Mouse (Mus musculus): Measurements from ENCODE around the gene Rab19. TPM values are rescaled to one million over a fixed set of nuclear protein-coding genes. Genes with fewer than 3 reads are reported as not detected.
A peak's percentile ranks its signal among the peaks of the same experiment; 100 is the strongest.
"Not testable (repeated sequence)": the region's sequence is repeated elsewhere in the genome, so short reads cannot be mapped to it uniquely, and the experiment has no call there.

Gene Rab19
- total RNA-seq (2018; cell fraction: chromatin; rRNA removed): 10 to 100 TPM in 3 of 26 experiments, 1 to 10 TPM in 21, under 1 TPM in 2; 0.75 to 14.6 (median 3.3) TPM
- 10 to 100 TPM in 8 of 26 experiments, 1 to 10 TPM in 18; 3.4 to 13.4 (median 8.6) TPM for total RNA-seq (2018; cell fraction: cytosol; rRNA removed)
- 10 to 100 TPM in 3 of 26 experiments, 1 to 10 TPM in 23; 1.6 to 16.4 (median 6.1) TPM for total RNA-seq (2018; cell fraction: nucleus; rRNA removed)
- polyA plus RNA-seq (2018): 3.6 to 21.5 TPM (median 8.0 TPM) in 3 replicates

DNA sequence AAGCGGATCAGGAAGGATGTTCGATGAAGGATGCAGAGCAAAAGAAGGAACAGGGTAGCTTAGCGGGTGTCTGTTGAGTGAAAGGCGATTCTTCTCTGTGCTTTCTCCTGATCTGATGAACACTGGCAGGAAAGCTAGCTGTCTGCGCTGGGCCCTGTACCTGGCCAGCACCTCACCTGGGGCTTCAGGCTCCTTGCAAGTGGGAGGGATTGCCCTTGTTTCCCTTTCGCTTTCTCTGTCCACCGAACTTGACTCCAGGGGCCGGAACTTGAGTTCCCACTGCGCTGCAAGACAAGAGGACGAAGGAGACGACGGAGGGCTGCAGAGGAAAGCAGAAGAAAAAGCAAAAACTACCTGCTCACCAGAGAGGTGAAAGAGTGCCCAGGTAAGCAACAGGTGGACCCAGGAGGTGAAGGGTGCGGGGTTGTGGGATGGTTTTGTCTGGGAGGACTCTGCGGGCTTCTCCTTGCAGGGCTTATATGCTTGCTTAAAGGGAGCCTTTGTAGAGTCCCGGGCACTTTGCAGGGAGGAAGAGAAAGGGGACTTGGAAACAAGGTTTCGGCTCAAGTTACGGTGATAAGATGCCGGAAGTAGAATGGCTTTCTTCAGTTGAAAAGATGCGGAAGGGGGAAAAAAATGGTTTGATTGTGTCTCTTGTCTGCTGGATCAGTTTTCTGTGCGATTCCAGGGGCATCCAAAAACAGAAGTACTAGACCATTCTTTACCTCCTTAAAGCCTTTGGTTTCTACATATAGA is at the start of gene Rab19:
Rab19 (plus strand) TSS at position 51 of the 756 bp plus-strand sequence.
- Histone ChIP-seq H3K4me3 (ENCODE audit: inconsistent target) (peak within 1 kb of the TSS; percentile 69), H3K27ac (peak within 1 kb of the TSS; percentile 93), H3K79me2 (ENCODE audit: inconsistent target) (peaks cover 19% of the 10 kb centered on the region), H3K36me3 (ENCODE audit: inconsistent target) (peaks cover 12% of the 10 kb centered on the region)
- WGBS (ENCODE audit: missing documents): 6% methylated on average over 20 of the region's 20 CpGs

DNA sequence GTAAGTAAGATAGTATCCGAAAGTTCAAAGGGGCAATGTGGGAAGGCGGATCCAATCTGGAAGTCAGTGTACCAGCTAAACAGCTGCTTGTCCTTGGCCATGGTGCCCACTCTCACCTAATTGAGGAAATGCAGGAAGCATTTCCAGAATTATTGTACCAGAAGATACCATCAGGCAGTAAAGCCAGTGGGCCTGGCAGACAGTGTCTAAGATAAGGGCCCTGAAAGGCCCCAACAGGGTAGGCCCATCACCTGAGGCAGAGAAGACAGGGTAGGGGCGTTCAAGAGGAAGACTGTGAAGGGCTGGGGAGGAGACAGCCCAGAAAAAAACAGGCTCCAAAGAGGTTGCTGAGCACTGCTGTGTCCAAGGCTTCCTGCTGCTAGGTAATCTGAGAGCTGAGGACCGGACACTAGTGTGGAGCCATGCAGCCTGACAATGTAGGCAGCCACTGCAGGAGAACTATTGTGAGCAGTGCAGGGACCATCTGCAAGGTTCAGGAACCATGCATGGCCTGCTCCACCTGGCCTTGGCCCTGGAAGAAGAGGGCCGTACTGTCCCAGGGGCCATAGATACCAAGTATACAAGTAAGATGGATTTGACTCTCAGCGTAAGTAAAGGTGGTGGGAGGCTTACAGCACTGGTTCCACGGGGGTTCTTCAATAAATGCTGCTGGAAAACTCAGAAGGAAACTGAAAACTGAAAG is 48.8 kb upstream of the Rab19 start:
- Histone ChIP-seq H3K36me3 (ENCODE audit: inconsistent target) (peaks cover 21% of the 10 kb centered on the region), H3K79me2 (ENCODE audit: inconsistent target) (no peaks in the 10 kb centered on the region), H3K27ac (no peak overlapping the region), H3K4me3 (ENCODE audit: inconsistent target) (no peak overlapping the region)
- 98% methylated on average over 7 of the region's 7 CpGs for WGBS (ENCODE audit: missing documents)

GRCm38 (mm10) chr6:39334224-39334623 is 46.8 kb upstream of the Rab19 start:
- Histone ChIP-seq H3K27ac (0 out of 2 replicates have a peak overlapping the region, but pooled peaks have one; percentile 16), H3K36me3 (ENCODE audit: inconsistent target) (peaks cover 40% of the 10 kb centered on the region), H3K4me3 (ENCODE audit: inconsistent target) (no peak overlapping the region), H3K79me2 (ENCODE audit: inconsistent target) (no peaks in the 10 kb centered on the region)
- 39% methylated on average over 7 of the region's 7 CpGs for WGBS (ENCODE audit: missing documents)

GRCm38 (mm10) chr6:39334873-39335272 is 46.1 kb upstream of the Rab19 start:
- H3K79me2 ChIP-seq (ENCODE audit: inconsistent target): no peaks in the 10 kb centered on the region
- 96% methylated on average over 3 of the region's 3 CpGs for WGBS (ENCODE audit: missing documents)
- H3K36me3 ChIP-seq (ENCODE audit: inconsistent target): peaks cover 44% of the 10 kb centered on the region
- no peak overlapping the region for H3K27ac ChIP-seq
- H3K4me3 ChIP-seq (ENCODE audit: inconsistent target): no peak overlapping the region

DNA sequence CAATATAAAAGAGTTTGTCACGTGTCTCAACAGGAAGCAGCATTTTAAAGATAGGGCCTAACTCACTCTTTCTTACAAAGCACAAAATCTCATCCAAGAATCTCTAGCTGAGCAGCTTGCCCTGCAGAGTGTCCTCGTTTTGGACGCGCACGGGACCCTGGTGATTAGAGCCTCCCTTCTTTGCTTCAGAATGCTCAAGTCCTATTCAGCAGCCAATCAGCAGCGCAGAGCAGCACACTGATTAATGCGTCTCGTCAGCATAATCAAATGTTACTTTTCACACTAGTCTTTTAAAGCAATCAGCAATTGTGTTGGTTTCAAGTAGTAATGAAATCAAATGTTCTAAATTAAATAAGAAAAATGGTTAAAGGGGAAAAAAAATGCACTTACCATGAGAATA is 42.6 kb upstream of the Rab19 start:
- 93% methylated on average over 8 of the region's 8 CpGs for WGBS (ENCODE audit: missing documents)

DNA sequence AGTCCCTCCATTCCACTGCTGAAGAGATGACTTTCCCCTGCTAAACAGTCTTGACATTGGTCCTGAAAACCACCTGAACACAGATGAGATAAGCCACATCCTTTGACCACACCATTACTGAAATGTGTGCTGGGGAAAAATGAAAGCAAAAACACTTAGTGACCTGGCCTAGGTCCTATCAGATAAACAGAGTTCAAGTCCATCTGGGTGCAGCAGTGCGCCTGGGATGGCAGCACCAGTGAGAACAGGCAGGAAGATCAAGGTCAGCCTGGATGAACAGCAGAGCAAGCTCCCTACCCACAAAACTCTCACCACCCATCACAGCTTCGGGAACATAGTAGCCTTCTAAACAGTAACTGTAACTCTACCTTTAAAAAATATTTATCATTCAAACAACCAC is 39.2 kb upstream of the Rab19 start:
- Histone ChIP-seq H3K79me2 (ENCODE audit: inconsistent target) (no peaks in the 10 kb centered on the region), H3K36me3 (ENCODE audit: inconsistent target) (peaks cover 76% of the 10 kb centered on the region), H3K27ac (no peak overlapping the region), H3K4me3 (ENCODE audit: inconsistent target) (no peak overlapping the region)
- 46% methylated on average over 2 of the region's 2 CpGs for WGBS (ENCODE audit: missing documents)

More for the DNA sequence above, 42.6 kb upstream of the Rab19 start:
- H3K4me3 ChIP-seq (ENCODE audit: inconsistent target): no peak overlapping the region
- H3K79me2 ChIP-seq (ENCODE audit: inconsistent target): no peaks in the 10 kb centered on the region
- H3K27ac ChIP-seq: no peak overlapping the region
- H3K36me3 ChIP-seq (ENCODE audit: inconsistent target): peaks cover 60% of the 10 kb centered on the region

DNA sequence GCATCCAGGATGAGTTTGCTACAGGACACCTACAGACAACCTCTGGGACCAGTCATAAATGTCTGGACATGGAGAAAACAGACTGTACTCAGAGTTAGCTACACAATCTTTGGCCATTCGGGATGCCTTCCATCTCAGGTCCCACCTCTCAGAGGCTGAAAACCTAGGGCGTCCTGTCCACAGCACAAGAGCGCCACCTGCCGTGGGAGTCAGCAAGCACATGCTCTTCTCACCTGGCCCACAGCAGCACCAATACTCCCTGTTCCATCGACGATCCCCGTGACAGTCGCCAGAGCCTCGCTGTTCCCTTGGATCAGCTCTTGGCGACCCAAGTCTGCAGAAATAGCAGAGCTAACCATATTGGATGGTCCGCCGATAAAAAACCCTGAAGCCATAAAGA is 37.0 kb upstream of the Rab19 start:
- no peaks in the 10 kb centered on the region for H3K79me2 ChIP-seq (ENCODE audit: inconsistent target)
- H3K36me3 ChIP-seq (ENCODE audit: inconsistent target): peaks cover 66% of the 10 kb centered on the region
- H3K4me3 ChIP-seq (ENCODE audit: inconsistent target): no peak overlapping the region
- no peak overlapping the region for H3K27ac ChIP-seq
- WGBS (ENCODE audit: missing documents): 27% methylated on average over 12 of the region's 12 CpGs

- H3K4me3 ChIP-seq (ENCODE audit: inconsistent target): no peak overlapping the region
- peaks cover 75% of the 10 kb centered on the region for H3K36me3 ChIP-seq (ENCODE audit: inconsistent target)
- WGBS (ENCODE audit: missing documents): 97% methylated on average over 7 of the region's 7 CpGs
- no peak overlapping the region for H3K27ac ChIP-seq
- H3K79me2 ChIP-seq (ENCODE audit: inconsistent target): no peaks in the 10 kb centered on the region
These were observed 35.5 kb upstream of the Rab19 start for GRCm38 (mm10) chr6:39345430-39345829.

- Histone ChIP-seq H3K36me3 (ENCODE audit: inconsistent target) (peaks cover 87% of the 10 kb centered on the region), H3K79me2 (ENCODE audit: inconsistent target) (no peaks in the 10 kb centered on the region), H3K27ac (no peak overlapping the region), H3K4me3 (ENCODE audit: inconsistent target) (no peak overlapping the region)
- WGBS (ENCODE audit: missing documents): 57% methylated on average over 15 of the region's 15 CpGs
These were observed 33.9 kb upstream of the Rab19 start for GRCm38 (mm10) chr6:39346991-39347501.

GRCm38 (mm10) chr6:39347880-39348814 is 32.8 kb upstream of the Rab19 start:
- Histone ChIP-seq H3K4me3 (ENCODE audit: inconsistent target) (no peak overlapping the region), H3K36me3 (ENCODE audit: inconsistent target) (peaks cover 86% of the 10 kb centered on the region), H3K27ac (no peak overlapping the region), H3K79me2 (ENCODE audit: inconsistent target) (no peaks in the 10 kb centered on the region)
- WGBS (ENCODE audit: missing documents): 89% methylated on average over 4 of the region's 4 CpGs

DNA sequence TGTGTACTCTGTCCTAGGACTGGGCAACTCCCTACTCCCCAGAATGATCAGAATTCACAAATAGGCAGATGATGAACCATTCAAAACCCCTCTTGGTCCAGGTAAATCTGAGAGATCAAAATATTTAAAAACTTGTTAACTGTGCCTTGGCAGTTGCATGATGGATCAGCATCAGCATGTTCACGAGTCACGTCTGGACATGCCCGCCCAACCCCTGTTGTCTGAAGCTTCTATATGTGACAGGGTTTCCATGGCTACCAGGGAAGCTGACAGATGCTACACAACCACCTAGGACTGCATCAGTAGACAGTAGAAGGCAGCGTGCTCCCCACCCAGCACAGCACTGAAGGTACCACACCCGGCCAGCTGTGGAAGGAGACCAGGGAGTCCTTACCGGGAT is 32.0 kb upstream of the Rab19 start:
- WGBS (ENCODE audit: missing documents): 100% methylated on average over 6 of the region's 6 CpGs
- Histone ChIP-seq H3K36me3 (ENCODE audit: inconsistent target) (peaks cover 88% of the 10 kb centered on the region), H3K27ac (no peak overlapping the region), H3K79me2 (ENCODE audit: inconsistent target) (no peaks in the 10 kb centered on the region), H3K4me3 (ENCODE audit: inconsistent target) (no peak overlapping the region)

DNA sequence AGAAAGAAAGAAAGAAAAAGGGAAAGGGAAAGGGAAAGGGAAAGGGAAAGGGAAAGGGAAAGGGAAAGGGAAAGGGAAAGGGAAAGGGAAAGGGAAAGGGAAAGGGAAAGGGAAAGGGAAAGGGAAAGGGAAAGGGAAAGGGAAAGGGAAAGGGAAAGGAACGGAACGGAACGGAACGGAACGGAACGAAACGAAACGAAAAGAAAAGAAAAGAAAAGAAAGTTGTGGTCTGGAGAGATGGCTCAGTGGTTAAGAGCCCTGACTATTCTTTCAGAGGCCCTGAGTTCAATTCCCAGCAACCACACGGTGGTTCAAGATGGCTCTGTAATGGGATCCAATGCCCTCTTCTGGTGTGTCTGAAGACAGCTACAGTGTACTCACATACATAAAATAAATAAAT is 21.8 kb upstream of the Rab19 start:
- not testable (repeated sequence) for H3K79me2 ChIP-seq (ENCODE audit: inconsistent target); H3K4me3 ChIP-seq (ENCODE audit: inconsistent target); H3K27ac ChIP-seq
- 97% methylated on average over 6 of the region's 9 CpGs for WGBS (ENCODE audit: missing documents)
- H3K36me3 ChIP-seq (ENCODE audit: inconsistent target): peaks cover 50% of the 10 kb centered on the region

DNA sequence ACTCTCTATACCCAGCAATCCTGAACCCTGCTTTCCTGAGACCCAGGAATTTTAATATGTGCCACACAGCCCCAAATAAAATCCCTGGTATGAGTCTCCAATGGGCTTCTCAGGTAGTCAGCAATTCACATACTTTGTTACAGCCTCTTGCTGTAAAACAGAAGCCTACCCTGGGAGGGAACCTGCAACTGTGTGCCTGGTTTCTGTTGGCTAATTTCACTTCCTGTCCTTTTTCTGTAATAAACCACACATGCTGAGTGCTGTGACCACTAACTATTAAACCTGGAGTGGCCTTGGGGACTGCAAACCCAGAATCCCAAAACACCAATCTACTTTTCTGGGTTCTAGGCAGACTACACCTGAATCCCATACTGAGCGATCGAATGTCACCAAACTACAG is 18.3 kb upstream of the Rab19 start:
- H3K79me2 ChIP-seq (ENCODE audit: inconsistent target): peaks cover 4% of the 10 kb centered on the region; the same call in 1 of the 2 replicates
- H3K27ac ChIP-seq: no peak overlapping the region
- peaks cover 38% of the 10 kb centered on the region for H3K36me3 ChIP-seq (ENCODE audit: inconsistent target)
- H3K4me3 ChIP-seq (ENCODE audit: inconsistent target): no peak overlapping the region
- WGBS (ENCODE audit: missing documents): 87% methylated on average over 2 of the region's 2 CpGs

DNA sequence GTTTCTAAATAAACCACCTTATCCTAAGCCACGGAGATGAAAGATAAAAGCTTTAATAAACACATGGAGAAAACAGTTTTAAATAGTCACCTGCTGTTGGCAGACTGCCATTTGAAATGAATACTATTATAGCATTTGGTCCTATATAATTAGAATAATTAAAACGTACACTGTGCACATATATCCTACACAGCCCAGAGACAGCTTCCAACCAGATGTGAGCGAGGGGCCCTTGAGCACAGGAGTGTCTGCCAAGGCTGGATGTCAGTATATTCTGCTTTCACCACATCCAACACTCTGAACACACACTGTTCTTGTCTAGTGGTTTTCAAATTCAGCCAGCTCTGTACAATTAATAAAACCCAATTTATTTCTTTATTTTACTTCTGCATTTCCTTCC is 11.3 kb upstream of the Rab19 start:
- H3K79me2 ChIP-seq (ENCODE audit: inconsistent target): peaks cover 57% of the 10 kb centered on the region
- H3K4me3 ChIP-seq (ENCODE audit: inconsistent target): no peak overlapping the region
- peaks cover 18% of the 10 kb centered on the region for H3K36me3 ChIP-seq (ENCODE audit: inconsistent target)
- no peak overlapping the region for H3K27ac ChIP-seq
- WGBS (ENCODE audit: missing documents): 88% methylated on average over 3 of the region's 3 CpGs

Measured in macrophage (primary cell).